Mouse (Mus musculus): Measurements from ENCODE around the gene Rnf121.
"Not testable (repeated sequence)": the region's sequence is repeated elsewhere in the genome, so short reads cannot be mapped to it uniquely, and the experiment has no call there.

The Rnf121 gene

GRCm38 (mm10) chr7:102064655-102065045 lies 619 bp downstream of the Rnf121 start:
- no peak for DNase-seq (ENCODE audit: low spot score)

GRCm38 (mm10) chr7:102063891-102064290 lies 1.4 kb downstream of the Rnf121 start:
- no peak for DNase-seq (ENCODE audit: low spot score)

GRCm38 (mm10) chr7:102062203-102062602 lies 3.1 kb downstream of the Rnf121 start:
- no peak for DNase-seq (ENCODE audit: low spot score)

GRCm38 (mm10) chr7:102061353-102061752 lies 3.9 kb downstream of the Rnf121 start:
- DNase-seq (ENCODE audit: low spot score) = no peak

- not testable (repeated sequence) for DNase-seq (ENCODE audit: low spot score)
Observed at GRCm38 (mm10) chr7:102048524-102048923, 16.7 kb downstream of the Rnf121 start.

GRCm38 (mm10) chr7:102042314-102042713 lies 23.0 kb downstream of the Rnf121 start:
- no peak for DNase-seq (ENCODE audit: low spot score)

- no peak for DNase-seq (ENCODE audit: low spot score)
Observed at GRCm38 (mm10) chr7:102037318-102037717, 28.0 kb downstream of the Rnf121 start.

GRCm38 (mm10) chr7:102035534-102035933 lies 29.7 kb downstream of the Rnf121 start:
- no peak for DNase-seq (ENCODE audit: low spot score)

- DNase-seq (ENCODE audit: low spot score) = no peak
Observed at GRCm38 (mm10) chr7:102034904-102035303, 30.4 kb downstream of the Rnf121 start.

- DNase-seq (ENCODE audit: low spot score) = no peak
Observed at GRCm38 (mm10) chr7:102025187-102026119, 39.8 kb downstream of the Rnf121 start.

- no peak for DNase-seq (ENCODE audit: low spot score)
Observed at GRCm38 (mm10) chr7:102023821-102024220, 41.4 kb downstream of the Rnf121 start.

GRCm38 (mm10) chr7:102020934-102021333 lies 44.3 kb downstream of the Rnf121 start:
- not testable (repeated sequence) for DNase-seq (ENCODE audit: low spot score)

GRCm38 (mm10) chr7:102019362-102019761 lies 45.9 kb downstream of the Rnf121 start:
- DNase-seq (ENCODE audit: low spot score) = no peak

- DNase-seq (ENCODE audit: low spot score) = no peak
Observed at GRCm38 (mm10) chr7:102018590-102018989, 46.7 kb downstream of the Rnf121 start, which contains the start of gene Il18bp. TSS of gene Il18bp (minus strand) at chr7:102018690.

- no peak for DNase-seq (ENCODE audit: low spot score)
Observed at GRCm38 (mm10) chr7:102018034-102018433, 47.2 kb downstream of the Rnf121 start.

GRCm38 (mm10) chr7:102017452-102017851 lies 47.8 kb downstream of the Rnf121 start:
- DNase-seq (ENCODE audit: low spot score) = no peak

GRCm38 (mm10) chr7:102016936-102017335 lies 48.3 kb downstream of the Rnf121 start:
- no peak for DNase-seq (ENCODE audit: low spot score)

GRCm38 (mm10) chr7:102014995-102015394 lies 50.3 kb downstream of the Rnf121 start:
- DNase-seq (ENCODE audit: low spot score) = no peak

GRCm38 (mm10) chr7:102013416-102013815 lies 51.9 kb downstream of the Rnf121 start:
- DNase-seq (ENCODE audit: low spot score) = no peak

- DNase-seq (ENCODE audit: low spot score) = no peak
Observed at GRCm38 (mm10) chr7:102011855-102012254, 53.4 kb downstream of the Rnf121 start.

GRCm38 (mm10) chr7:102006520-102006919 lies 58.7 kb downstream of the Rnf121 start:
- DNase-seq (ENCODE audit: low spot score) = no peak

GRCm38 (mm10) chr7:102000921-102001630 lies 64.2 kb downstream of the Rnf121 start:
- DNase-seq (ENCODE audit: low spot score) = no peak

GRCm38 (mm10) chr7:102000296-102000695 lies 65.0 kb downstream of the Rnf121 start:
- no peak for DNase-seq (ENCODE audit: low spot score)
